Mouse (Mus musculus) skeletal muscle tissue, adult 2 months (tissue): ENCODE measurements around the gene Dcdc2a.

Experiments
- DNase-seq: peaks from one replicate; pipeline ENCODE4 v3.0.0-alpha.2; 2012; ENCODE audit warnings: low read depth, low spot score

The Dcdc2a gene

DNA sequence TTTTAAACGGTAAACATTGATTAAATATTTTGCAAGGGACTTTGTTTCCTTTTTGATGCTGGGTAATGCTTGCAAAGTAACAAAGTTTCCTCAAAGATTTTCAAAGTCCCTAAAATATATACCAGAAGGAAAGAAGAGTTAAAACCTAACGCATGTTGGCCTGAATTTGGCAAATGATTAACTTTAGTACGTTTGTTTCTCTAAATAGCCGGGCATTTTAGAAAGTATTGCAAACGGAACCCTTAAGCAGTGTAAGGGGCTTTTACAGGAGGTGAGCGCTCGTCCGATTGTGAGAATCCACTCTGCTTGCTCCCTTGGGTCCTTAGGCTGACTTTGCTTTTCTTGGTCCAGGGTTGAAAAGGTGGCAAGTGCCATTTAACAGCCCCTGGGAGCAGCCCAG lies 41.5 kb downstream of the Dcdc2a start:
- DNase-seq, result no peak

DNA sequence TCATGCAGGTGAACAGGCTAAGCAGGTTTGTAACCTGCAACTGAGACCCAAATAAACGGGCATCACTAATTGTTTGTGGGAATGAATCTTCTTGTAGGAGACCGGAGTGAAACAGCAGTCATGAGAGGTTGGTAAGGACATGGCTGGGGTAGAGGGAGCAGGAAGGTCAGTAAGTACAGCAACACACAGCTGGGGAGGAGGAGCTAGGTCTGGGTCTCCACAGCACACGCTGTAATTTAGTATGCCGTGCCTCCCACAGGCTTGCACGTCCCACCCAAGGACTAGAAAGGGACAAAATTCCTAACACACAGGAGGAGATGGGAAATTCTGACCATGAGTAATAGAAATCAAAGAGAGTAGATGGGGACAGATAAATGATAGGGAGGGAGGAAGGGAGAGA lies 42.8 kb downstream of the Dcdc2a start:
- DNase-seq, result no peak

DNA sequence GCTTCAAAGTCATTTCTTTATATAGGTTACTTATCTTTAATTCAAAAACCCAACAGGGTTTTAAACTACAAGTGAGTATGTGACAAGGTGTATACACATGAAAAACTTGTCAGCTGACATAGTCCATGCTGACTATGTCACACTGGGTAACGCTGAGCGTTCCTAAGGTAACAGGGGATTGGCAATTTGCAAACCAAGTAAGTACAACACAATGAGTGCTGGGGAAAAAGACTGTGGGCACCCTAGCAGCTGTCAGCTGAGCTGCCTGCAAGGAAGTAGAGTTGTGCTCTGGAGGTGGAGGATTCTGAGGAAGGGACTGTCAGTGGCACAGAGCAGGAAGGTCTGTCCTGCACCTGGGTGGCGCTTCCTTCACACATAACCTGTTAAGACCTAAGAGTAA lies 43.7 kb downstream of the Dcdc2a start:
- DNase-seq, result no peak

DNA sequence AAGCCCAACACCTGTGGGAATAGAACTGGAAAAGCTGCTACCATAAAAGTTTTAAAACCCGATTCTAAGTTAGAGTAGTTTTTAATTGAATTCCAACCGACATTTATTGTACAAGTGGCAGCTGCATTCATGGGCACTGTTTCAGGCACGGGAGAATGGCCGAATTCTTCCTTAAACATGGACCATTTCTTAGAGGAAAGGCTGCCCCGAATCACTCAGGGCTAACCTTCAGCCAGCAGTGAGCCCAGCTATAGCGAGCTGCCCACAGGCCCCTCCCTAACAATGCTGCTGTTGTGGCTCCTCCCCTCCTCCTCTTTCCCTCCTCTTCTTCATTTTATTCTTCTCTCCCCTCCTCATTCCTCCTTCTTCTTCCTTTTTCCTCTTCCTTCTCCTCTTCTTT lies 44.8 kb downstream of the Dcdc2a start:
- no peak for DNase-seq

DNA sequence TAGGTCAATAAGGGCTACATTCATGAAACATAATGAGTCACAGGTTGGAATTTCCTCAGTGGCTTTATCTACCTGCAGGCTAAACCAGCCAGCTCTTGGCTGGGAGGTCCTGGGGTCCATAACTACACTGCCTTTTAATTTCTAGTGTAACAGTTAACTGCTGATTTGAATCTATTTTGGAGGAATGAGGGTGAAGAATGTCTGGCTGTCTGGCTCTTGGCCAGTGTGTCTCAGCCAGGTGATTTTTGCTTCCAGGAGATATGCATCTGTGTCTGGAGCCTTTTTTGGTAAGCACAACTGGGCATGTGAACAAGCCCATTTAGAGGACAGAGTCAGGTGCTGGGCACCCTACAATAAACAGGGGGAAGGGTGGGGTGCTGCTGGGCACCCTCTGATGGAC lies 49.9 kb downstream of the Dcdc2a start:
- DNase-seq, result no peak

DNA sequence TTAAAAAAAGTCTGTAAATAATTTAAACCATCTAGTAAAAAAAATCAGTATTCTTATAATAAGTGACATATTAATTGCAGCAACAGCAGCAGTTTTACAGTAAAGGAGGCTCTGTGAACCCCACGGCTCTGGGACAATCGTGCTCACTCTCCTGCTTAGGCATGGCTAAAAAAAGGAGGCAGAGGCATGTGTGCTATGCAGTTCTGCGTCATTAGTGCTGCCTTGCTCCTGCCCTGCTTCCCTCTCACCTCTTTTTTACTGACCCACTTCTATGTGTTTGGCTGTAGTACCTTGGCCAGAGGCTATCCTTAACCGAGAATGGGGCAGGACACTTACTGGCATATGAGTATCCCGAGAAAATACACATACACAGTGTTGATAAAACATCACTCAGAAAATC lies 50.9 kb downstream of the Dcdc2a start:
- DNase-seq, result no peak

DNA sequence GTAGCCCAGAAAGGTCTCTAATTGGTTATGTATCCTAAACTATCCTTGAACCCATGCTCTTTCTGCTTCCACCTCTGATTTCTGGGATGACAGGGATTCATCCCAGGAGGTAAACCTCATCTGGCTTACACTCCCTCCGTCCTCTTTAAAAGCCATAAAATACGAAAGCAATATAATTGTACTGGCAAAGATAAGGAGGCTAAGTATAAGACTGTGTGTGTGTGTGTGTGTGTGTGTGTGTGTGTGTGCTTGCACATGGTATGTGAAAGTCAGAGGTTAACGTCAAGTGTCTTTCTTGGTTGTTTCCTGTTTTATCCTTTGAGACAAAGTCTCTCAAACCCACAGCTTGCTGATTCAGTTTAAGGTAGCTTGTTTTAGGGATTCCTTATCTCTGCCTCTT lies 52.5 kb downstream of the Dcdc2a start:
- no peak for DNase-seq

DNA sequence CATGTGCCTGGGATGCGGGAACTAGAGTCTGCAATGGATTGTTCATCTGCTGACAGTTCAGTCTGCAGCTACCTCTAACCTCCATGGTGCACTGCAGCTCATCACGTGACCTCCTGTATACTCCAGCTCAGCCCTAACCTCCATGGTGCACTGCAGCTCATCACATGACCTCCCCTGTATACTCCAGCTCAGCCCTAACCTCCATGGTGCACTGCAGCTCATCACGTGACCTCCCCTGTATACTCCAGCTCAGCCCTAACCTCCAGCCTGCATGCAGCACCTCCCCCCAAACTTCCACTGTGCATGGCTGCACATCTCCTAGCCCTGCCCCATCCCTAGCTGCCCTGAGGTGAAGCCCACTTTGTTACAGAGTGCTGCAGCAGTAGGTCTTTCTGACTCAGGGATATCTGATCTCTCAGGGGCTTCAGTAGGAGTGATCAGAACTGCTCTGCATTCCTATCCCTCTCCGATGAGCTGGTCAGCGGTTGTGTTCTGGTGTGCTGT lies 54.8 kb downstream of the Dcdc2a start:
- no peak for DNase-seq

DNA sequence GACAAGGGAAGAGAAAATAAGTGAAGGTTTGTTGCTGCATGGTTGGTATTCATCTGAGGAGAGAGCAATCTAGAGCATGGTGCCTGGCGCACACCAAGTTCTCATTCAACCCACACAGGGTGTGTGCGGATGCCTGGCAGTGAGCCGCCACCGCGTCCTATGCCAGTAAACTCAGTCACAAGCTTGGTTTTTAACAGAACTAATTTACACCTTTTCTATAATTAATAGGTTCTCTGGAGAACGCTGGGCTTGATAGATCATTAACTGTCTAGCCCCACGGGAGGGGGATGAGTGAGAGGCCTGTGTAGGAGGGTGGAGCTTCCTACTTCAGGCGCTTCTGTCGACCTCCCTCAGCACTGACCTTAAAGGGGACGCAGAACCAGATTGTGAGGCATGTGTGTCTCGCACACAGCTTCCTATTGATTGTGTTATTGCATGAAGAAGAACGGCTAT lies 59.7 kb downstream of the Dcdc2a start:
- no peak for DNase-seq

DNA sequence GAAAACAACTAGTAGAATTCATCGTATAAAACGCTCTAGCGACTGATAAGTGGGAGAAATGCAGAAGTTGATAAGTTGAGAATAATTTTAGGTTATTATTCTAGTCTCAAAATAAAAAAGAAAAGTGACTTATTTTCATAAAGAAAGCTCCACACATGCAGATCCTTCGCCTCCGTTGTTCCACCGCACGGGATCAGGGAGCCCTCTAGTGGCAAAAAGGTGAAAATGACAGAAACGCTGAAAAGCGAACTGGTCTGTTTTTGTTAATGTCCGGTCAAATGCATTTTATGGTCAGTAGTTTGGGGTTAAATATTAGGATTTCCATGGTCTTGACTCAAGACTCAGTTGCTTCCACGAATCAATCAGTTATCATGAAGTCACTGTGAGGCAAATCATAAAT lies 60.2 kb downstream of the Dcdc2a start:
- peak; percentile 13 for DNase-seq

DNA sequence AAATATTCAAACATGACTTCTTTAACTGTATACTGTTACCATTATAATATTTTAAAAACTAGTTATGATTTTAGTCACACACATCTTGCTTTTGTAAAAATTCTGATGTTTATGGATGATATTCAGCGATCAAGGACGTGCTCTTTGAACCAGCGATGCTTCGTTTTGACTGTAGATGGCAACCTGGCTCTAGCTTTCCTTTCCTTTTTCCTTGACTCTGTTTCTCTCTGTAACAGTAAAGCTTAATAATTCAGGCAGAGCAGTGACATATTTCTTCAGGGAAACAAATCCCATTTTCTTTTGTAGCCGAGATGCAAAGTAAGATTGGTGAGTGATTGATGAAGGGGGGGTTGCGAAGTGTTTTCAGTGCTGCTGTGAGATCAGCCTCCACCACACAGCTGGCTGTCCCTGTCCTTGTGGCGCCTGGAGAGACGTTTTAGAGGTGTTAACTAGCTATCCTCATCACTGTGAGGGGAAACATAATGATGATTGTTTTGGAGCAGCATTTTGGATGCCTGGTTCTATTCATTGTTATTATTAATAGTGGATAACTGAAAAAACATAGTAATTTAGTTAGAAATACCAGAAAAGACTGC lies 67.0 kb downstream of the Dcdc2a start:
- DNase-seq, result no peak

DNA sequence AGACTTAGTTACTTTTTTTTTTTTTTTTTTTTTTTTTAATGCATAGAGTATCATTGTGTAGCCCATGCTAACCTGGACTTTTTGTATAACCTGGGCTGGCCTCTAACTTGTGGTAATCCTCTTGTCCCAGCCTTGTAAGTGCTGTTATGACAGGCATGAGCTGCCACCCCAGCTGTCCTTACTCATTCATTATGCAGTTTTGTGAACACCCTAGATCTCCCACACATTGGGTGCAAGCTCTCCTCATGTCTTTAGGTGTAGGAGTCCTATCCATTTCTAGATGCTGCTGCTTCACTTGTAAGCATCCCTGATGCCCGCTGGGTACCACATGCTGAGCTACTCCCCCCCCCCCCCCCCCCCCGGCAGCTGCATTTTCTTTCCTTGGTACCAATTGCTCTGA lies 71.4 kb downstream of the Dcdc2a start:
- no peak for DNase-seq

DNA sequence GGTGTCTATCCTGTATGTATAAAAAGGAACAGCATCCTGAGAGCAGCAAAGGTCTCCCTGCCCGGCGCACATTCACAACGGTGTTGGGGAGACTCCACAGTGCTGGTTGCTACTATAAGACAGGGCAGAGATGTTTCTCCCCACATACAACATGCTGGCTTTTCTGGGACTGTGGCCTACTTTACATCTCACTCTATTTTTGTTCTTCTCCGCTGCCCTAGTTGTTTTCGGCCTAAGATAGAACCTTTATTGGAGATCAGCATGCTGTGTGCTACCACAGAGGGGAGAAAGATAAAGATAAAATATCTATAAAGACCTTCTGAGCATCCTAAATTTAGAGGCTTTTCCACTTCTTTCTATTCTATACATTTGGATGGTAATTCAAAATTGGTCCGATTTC lies 72.0 kb downstream of the Dcdc2a start:
- DNase-seq, result no peak

DNA sequence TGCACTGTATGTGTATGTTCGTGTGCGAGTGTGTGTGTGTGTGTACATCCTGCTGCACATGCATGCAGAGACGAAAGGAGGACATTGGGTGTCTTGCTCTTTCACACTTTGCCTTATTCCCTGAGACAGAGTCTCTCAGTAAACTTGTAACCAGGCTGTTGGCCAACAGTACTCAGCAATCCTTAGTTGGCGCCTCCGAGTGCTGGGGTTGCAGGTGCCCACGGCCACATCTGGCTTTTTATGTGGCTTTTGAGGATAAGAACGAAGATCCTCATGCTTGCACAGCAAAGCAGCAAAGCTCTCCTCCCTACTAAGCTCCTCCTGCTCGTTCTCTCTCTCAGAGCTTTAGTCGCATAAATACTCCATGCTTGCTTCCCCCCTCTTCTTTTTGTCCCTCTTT lies 73.0 kb downstream of the Dcdc2a start:
- DNase-seq, result no peak

DNA sequence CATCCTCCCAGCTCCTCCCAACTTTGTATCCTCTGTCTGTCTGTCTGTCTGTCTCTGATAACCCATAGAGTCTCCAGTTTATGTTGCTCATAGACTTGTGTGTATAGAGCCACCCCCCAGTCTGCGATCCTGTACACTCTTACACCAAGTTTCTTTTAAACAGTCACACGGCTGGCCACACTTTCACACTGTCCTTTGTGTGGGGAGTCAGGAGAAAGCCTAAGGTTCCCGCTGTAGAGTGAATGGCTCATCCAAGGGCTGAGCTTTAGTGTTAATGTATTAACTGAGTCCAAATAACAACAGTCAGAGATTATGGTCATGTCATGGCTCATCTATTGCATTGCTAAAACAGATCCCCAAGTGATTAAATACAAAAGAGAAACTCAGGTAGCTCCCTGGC lies 87.3 kb downstream of the Dcdc2a start:
- no peak for DNase-seq

DNA sequence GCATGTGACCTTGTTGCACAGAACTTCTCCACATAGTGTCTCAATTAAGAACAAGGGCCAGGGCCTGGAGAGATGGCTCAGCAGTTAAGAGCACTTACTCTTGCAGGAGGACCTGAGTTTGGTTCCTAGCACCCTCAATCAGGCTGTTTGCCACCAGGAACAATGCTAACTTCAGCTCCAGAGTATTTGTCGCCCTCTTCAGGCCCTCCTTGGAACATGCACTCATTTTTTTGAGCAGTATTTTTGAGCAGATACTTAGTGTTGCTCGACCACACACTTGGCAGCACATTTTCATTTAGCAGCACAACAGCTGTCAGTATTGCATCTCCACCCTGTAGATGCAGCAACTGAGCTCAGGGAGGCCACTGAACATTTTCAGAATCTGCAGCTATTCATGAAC lies 88.3 kb downstream of the Dcdc2a start:
- no peak for DNase-seq

DNA sequence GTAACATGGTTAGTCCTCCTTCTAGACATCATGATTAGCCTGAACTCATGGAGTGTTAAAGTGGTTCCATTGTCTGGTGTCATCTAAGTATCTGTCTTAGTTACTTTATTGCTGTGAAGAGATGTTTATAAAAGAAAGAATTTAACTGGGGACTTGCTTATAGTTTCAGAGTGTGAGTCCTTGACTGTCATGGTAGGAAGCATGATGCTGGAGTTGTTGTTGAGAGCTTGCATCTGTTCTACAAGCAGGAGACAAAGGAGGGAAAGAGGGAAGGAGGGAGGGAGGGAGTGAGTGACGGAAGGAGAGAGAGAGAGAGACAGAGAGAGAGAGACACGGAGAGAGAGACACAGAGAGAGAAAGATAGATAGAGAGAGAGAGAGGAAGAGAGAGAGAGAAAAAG lies 90.4 kb downstream of the Dcdc2a start:
- DNase-seq, result no peak

DNA sequence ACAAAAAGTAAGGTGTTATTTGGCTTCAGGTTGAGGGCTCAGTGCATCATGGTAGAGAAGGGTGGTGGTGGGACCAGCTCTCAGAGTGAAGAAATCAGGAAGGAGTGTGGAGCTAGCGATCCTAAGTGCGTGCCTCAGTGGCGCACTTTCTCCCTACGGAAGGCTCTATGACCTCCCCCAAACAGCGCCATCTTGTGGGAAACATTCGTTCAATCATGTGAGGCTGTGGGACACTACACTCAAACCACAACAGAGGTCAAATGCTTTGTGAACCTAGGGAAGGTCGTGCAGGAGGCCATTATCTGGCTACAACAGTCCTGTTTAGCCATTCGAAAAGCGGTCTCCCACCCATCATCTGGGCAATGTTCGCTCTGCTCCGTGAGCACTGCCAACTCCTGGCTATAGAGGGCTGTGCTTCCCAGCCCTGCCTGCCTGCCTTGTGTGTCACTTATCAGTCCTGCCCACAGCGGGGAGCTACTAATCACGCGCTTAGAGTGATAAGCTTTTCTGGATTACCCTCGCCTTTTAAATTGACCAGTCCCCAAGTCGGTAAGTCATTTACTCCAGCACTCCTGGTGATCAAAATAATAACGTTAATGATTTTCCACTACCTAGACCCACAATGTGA lies 94.5 kb downstream of the Dcdc2a start:
- no peak for DNase-seq

DNA sequence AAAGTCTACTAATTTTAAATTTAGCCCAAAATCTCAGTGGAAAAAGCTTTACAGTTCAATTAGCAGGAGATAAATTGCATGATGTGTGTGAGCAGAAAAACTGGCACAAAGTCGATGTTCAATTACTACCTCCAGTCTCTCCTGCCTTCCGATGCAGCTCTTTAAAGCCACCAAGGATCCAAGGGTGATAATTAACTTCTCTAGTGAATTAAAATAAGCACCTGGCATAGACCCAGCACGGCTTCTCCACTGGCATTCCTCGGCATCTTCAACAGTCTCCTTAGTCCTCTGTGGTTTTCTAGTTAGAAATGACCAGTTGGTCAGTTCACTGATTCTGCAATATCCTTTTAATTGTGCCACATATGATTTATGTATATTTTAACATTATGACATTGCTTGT lies 95.1 kb downstream of the Dcdc2a start:
- DNase-seq, result no peak

DNA sequence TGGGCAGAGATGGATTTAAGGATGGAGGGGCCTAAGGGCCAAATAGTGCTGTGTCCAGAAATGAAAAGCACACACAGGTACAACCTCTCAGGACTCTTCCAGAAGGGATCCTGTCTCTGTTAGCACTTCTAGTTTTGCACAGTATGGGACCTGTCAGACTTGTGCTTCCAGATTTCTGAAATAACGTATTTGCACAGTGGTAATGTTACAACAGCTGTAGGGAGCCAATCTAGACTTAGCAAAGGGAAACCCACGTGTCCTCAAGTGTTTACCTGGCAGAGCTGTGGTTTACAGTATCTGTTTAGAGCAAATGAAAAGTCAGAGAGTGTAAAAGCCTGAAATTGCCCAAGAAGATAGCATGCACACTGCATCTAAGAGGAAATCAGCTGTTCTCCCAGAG lies 104.1 kb downstream of the Dcdc2a start:
- DNase-seq, result no peak

DNA sequence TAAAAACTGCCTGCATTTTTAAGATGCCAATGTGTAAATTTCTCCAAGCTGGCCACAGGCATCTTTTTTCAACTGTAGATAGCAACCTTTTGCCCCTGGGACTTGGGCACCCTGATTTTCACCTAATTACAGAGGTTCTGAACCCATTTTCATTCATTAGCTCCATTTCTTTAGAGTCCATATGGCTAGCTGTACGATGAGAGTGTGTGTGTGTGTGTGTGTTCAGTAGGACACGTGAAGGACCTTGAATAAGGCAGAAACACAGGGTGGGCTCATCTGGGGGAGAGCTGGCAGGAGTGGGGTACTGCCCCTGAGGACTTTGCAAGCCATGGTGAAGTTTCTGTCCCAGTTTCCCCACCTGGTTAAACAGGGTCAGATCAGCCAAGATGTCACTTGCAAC lies 105.0 kb downstream of the Dcdc2a start:
- DNase-seq, result no peak

DNA sequence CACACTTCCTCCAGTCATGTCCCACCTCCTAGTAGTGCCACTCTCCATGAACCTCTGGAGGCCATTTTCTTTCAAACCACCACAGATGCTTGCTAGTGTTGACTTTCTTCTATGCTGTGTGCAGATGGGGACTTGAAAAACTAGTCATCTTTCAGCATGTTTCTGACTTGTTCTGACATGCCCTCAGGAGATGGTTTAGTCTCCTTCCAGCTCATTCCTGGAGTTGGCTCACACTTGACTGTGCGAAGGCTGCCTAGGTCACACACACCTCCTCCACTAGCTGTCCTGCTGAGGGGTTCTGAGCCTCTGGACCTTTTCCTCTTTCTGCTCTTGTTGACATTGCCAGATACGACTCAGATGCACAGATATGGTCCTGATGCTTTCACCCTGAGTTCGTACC lies 106.8 kb downstream of the Dcdc2a start:
- no peak for DNase-seq

DNA sequence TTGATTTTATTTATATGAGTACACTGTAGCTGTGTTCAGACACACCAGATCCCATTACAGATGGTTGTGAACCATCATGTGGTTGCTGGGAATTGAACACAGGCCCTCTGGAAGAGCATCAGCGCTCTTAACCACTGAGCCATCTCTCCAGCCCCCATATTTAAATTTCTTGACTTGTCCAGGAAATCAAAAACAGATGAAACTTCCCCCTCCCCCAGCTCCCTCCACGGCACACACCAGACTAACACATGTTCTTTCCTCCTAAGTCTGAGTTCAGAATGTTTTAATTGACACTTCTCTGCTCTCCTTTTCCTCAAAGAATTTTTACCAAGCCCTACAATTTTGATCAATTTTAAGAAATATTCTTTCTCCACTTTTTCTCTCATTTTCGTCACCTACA lies 113.1 kb downstream of the Dcdc2a start:
- no peak for DNase-seq

DNA sequence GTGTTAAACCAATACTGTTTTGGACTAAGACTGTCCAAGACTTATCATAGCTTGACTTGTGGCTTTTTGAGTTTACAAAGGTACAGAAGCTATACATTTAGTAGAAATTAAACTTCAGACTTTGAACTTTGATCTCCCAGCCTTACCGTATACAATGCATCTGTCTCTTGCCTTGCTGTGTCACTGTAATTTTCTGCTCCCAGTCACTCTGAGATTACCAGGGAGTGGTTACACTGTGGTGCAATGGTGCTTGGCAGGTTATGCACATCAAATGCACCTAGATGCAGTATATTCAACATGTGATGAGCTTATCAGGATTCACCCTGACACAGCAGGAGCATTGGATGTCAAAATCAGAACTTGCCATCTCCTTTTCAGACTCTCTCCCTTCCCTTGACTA lies 122.0 kb downstream of the Dcdc2a start:
- no peak for DNase-seq
